Mouse (Mus musculus) kidney, adult 2 months (tissue): Measurements from ENCODE around the gene 2210017I01Rik. TPM values are rescaled to one million over a fixed set of nuclear protein-coding genes. Genes with fewer than 3 reads are reported as not detected.

ENCODE experiments used
- DNase-seq: peaks from one replicate; pipeline ENCODE4 v3.0.0; 2021
- H3K27ac ChIP-seq: fragments of 200-500 bp; 2 replicates; pipeline ENCODE4 v1.5.1; 2012; ENCODE audit warnings: low read depth, low read length, control low read depth, inconsistent platforms; ENCODE audit not compliant: insufficient read depth
- H3K27me3 ChIP-seq: fragments of 200-500 bp; replicated peaks from 2 replicates; pipeline ENCODE4 v1.6.1; 2012; ENCODE audit warnings: mild to moderate bottlenecking, moderate library complexity, low read length, inconsistent platforms; ENCODE audit not compliant: control insufficient read depth, insufficient read depth
- H3K36me3 ChIP-seq: fragments of 200-500 bp; 2 replicates; pipeline ENCODE4 v1.6.1; 2012; ENCODE audit warnings: mild to moderate bottlenecking, moderate library complexity, low read length, inconsistent platforms; ENCODE audit not compliant: control insufficient read depth, insufficient read depth
- H3K4me1 ChIP-seq: fragments of 200-500 bp; 2 replicates; pipeline ENCODE4 v1.6.1; 2011; ENCODE audit warnings: low read length; ENCODE audit not compliant: control insufficient read depth, insufficient read depth
- H3K4me3 ChIP-seq: fragments of 200-500 bp; 2 replicates; pipeline ENCODE4 v1.5.1; 2011; ENCODE audit warnings: mild to moderate bottlenecking, low read depth, low read length, control low read depth; ENCODE audit not compliant: insufficient read depth
- CTCF ChIP-seq: fragments of 200-500 bp; conservative IDR thresholded peaks from 2 replicates; pipeline ENCODE4 v1.5.1; 2011; ENCODE audit warnings: low read depth, mild to moderate bottlenecking, control low read depth, low read length, moderate library complexity, mixed read lengths; ENCODE audit not compliant: insufficient read depth, insufficient read length
- POLR2A ChIP-seq: fragments of 200-500 bp; IDR thresholded peaks from one replicate; pipeline ENCODE4 v1.6.1; 2011; ENCODE audit warnings: low read depth, low read length, control low read depth
- WGBS: fragments of 180-500 bp; shearing (Covaris S2); methylation state at CpG from one replicate; pipeline ENCODE4 v1.1.7; 2018; 5-methylcytosine and 5-hydroxymethylcytosine counted together
- polyA plus RNA-seq: library from polyadenylated mRNA; depleted of rRNA; stranded (reverse); fragments of >200 nt; gene quantifications from 2 replicates; pipeline ENCODE4 v1.2.3, GENCODE M21; 2012; rRNA removed

Gene 2210017I01Rik
- polyA plus RNA-seq: not detected in 2 replicates

DNA sequence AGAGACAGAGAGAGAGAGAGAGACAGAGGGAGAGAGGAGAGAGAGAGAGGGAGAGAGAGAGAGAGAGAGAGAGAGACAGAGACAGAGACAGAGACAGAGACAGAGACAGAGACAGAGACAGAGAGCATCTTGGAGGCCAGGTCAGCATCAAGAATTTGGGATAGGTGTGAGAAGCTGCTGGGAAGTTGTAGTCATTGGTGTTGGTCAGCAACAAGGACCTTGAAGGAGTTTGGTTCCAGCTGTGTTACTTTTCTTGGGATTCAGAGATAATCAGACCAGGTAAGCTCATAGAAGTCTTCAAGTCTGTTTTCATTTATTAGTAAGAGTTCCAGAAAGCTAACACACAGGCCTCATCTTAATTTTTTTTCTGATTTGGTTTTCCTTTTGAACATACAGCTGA lies at the start of gene 2210017I01Rik:
TSS of gene 2210017I01Rik (minus strand) at position 101 of the 400 bp plus-strand sequence.
- Histone ChIP-seq H3K36me3 (no peaks in the 10 kb centered on the region), H3K27ac (no peak within 1 kb of the TSS), H3K4me1 (no peaks in the 10 kb centered on the region), H3K27me3 (no peaks in the 10 kb centered on the region), H3K4me3 (no peak within 1 kb of the TSS)
- no peak for DNase-seq
- no peak for TF ChIP-seq POLR2A
- TF ChIP-seq CTCF: no peak

DNA sequence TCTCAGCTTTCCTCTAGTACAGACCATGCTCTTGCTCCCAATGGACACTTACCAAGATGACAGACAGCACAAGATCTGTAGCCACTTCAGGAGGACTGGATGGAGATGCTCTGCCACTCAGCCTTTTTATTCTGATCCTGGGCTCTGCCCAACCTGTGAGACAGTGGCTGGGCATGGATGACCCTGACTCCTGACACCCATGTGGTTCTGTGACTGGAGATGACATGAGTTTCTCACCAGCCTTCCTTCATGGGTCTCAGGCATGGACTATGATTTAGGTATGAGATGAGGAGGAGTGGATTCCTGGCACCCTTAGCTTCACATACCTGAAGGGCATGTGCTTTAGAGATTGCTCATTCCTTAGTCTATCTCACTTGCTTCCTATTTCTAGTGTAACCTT lies 49.5 kb upstream of the 2210017I01Rik start, which contains the start of gene Lce1b:
TSS of gene Lce1b (minus strand) at position 101 of the 400 bp plus-strand sequence.
- no peaks in the 10 kb centered on the region for H3K36me3 ChIP-seq
- no peak for DNase-seq

DNA sequence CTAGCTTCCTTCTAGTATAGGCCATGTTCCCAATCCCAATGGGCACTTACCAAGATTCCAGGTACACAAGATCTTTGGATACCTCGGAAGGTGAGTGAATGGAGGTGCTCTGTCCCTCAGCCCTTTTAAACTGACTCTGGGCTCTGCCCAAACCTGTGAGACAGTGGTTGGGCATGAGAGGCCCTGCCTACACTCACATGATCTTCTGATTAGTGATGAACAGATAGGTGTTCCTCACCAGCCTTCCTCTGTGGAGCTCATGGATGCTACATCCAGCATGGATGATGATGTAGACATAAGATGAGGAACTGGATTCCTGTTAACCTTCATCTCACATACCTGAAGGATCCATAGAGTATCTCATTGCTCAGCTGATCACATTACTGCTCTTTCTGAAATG lies 40.9 kb upstream of the 2210017I01Rik start, which contains the start of gene Lce1a1:
TSS of gene Lce1a1 (minus strand) at position 101 of the 400 bp plus-strand sequence.
- H3K27ac ChIP-seq: no peak within 1 kb of the TSS
- no peak within 1 kb of the TSS for H3K4me3 ChIP-seq
- no peaks in the 10 kb centered on the region for H3K27me3 ChIP-seq
- H3K36me3 ChIP-seq: no peaks in the 10 kb centered on the region
- 79% methylated on average over 1 of the region's 1 CpGs for WGBS
- no peak for DNase-seq
- TF ChIP-seq CTCF: no peak
- no peak for TF ChIP-seq POLR2A
- H3K4me1 ChIP-seq: no peaks in the 10 kb centered on the region

More for the DNA sequence above, 49.5 kb upstream of the 2210017I01Rik start, which contains the start of gene Lce1b:
- Histone ChIP-seq H3K4me3 (no peak within 1 kb of the TSS), H3K4me1 (no peaks in the 10 kb centered on the region), H3K27ac (no peak within 1 kb of the TSS), H3K27me3 (no peaks in the 10 kb centered on the region)
- TF ChIP-seq POLR2A: no peak
- TF ChIP-seq CTCF: no peak

DNA sequence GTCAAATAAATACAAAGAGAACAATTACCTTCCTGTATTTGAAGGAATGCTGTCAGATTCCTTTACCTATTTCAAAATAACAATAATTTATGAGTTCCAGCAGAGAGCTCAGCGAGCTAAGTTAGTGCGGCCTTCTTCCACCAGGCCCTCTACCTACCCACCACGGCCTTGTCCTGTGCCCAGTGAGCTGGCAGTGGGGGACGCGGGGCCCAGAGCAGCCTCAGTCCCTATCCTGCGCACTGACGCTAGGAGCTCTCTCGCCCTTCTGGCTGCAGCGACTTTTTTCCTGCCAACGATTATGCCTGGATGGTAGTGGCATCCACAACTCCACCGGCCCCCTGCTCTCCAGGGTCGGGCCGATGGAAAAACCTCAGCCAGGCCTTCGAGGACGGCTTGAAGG lies 32.6 kb upstream of the 2210017I01Rik start:
- Histone ChIP-seq H3K36me3 (no peaks in the 10 kb centered on the region), H3K27me3 (no peaks in the 10 kb centered on the region), H3K4me3 (no peak overlapping the region), H3K27ac (no peak overlapping the region), H3K4me1 (no peaks in the 10 kb centered on the region; the same call in 1 of the 2 replicates)
- 95% methylated on average over 15 of the region's 15 CpGs for WGBS
- TF ChIP-seq POLR2A: no peak
- TF ChIP-seq CTCF: no peak
- no peak for DNase-seq

DNA sequence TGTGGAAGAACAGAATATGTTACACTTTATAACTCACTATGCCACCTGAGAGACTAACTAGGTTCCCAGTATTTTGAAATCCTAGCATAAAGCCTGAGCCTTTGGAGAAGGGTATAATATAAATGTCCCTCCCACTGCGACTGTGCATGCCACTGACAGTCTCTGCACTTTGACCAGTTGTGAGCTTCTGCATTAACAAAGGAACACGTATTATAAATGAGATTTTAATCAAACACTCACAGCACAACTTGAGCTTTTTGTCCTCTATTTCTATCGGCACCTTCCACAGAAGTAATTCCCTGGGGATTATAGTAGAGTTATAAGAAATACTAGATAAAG lies 31.3 kb upstream of the 2210017I01Rik start:
- no peak overlapping the region for H3K4me3 ChIP-seq
- 34% methylated on average over 3 of the region's 3 CpGs for WGBS
- H3K27me3 ChIP-seq: no peaks in the 10 kb centered on the region
- 0 out of 2 replicates have a peak overlapping the region, but pooled peaks have one; percentile 11 for H3K27ac ChIP-seq
- no peaks in the 10 kb centered on the region for H3K36me3 ChIP-seq
- H3K4me1 ChIP-seq: no peaks in the 10 kb centered on the region; the same call in 1 of the 2 replicates
- TF ChIP-seq CTCF (no peak), POLR2A (no peak)
- no peak for DNase-seq

DNA sequence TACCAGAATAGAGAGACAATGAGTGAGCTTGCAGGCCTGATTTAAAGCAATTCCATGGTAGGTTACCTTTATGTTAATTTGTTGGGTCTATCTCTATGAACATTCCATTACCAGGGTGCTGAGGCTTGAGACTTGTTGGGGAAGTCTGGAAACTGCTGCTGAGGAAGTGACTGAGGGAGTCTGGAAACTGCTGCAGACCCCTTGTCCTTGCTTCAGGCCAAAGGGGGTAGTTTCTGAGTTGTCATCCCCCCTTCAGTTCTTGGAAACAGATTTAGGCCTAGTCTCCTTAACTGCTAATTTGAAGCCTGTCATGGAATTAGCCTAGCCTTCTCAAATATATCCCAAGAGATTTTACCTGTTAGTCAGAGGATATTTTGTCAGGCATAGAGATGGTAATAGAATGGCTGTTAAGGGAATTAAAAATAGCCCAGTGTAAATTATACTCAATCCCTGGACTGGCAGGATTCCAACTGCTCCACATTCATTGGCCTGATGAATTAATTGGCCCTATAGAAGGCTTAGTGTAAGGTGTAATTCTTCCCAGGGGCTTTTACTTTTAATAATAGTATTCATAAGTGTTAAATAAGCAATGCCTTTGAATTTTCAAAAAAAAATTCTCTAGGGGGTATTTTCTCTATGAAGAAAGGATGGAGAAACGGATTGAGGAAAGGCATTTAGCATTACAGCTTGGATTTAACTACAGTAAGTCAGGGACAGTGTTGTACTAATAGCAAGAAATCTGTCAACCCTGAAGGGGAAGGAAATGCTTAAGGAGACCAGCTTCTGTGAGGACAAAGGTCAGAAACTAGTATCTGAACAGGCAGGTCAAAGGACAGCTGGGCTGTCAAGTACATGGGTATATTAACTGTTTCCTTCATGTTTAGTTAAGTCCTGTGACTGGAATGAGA lies 30.7 kb upstream of the 2210017I01Rik start:
- no peaks in the 10 kb centered on the region; the same call in 1 of the 2 replicates for H3K4me1 ChIP-seq
- H3K36me3 ChIP-seq: no peaks in the 10 kb centered on the region
- DNase-seq: peak; percentile 86
- H3K4me3 ChIP-seq: no peak overlapping the region
- WGBS: 17% methylated on average over 1 of the region's 1 CpGs
- H3K27me3 ChIP-seq: no peaks in the 10 kb centered on the region
- H3K27ac ChIP-seq: peak overlapping the region; percentile 39
- no peak for TF ChIP-seq POLR2A
- no peak for TF ChIP-seq CTCF

DNA sequence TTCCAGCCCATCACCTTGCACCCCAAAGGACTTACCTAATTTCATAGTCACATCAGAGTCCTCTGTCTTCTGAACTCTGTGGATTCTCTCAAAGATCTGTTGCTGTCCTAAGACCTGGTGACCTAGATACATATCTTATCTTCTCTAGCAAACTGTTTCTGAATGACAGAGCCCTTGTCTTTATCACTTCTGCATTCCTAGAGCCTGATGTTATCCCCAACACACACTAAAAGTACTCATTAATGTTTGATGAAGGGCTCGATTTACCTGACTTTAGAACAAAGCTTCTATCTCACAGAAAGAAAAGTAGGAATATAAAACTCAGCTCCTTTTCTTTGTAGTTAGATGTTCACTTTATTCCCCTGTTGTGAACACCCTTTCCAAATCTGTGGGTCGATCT lies 14.3 kb upstream of the 2210017I01Rik start, which contains the start of gene Lce6a:
TSS of gene Lce6a (minus strand) at position 101 of the 400 bp plus-strand sequence.
- TF ChIP-seq CTCF (no peak), POLR2A (no peak)
- no peak within 1 kb of the TSS for H3K27ac ChIP-seq
- H3K4me1 ChIP-seq: no peaks in the 10 kb centered on the region
- WGBS: 69% methylated on average over 2 of the region's 2 CpGs
- H3K36me3 ChIP-seq: no peaks in the 10 kb centered on the region
- no peaks in the 10 kb centered on the region for H3K27me3 ChIP-seq
- no peak within 1 kb of the TSS for H3K4me3 ChIP-seq
- no peak for DNase-seq
